11 mouse cellular contexts compared by ENCODE assay signal in the genomic region with DNA sequence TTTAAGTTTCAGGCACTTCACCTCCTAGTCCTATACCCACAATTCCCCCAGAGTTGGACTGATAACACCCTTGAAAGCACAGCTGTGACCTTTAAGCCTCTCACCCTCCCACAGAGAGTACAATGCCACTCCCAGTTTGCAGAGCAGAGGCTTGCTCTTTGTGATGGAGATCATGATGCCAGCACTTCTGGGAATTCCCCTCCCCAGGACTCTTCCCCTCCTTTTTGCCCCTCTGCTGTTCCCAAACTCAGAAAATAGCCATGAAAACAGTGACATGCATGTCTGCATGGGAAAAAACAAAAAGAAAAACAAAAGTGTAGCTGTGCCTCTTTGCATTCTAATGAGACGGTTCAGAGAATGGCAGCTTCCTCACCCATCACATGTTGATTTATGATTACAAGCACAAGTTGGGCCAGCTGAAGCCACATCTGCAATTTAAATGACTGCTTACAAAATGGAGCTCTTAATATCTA.
DNase-seq lines count a peak whose midpoint lies in the region; ATAC-seq lines count a peak whose summit lies in the region.
"Had no signal": no experiment of that assay in that cellular context is flagged by ENCODE, and none has a peak within 500 bp of the region (broad histone marks: within the 10 kb centered on the region; RNA-seq: fewer than 3 reads in every experiment).

No protein-coding gene starts in this region.

- H3K36me3 ChIP-seq in embryonic facial prominence, embryonic 11.5 days (replicated peaks; ENCODE audit: control insufficient read depth, insufficient read depth, low read depth, low read length), result no peaks in the 10 kb centered on the region
- H3K36me3 ChIP-seq in embryonic facial prominence, embryonic 10.5 days (replicated peaks), result no peaks in the 10 kb centered on the region
- H3K36me3 ChIP-seq in forebrain, embryonic 13.5 days (ENCODE audit: poor library complexity, severe bottlenecking), result no peaks in the 10 kb centered on the region
- no peaks in the 10 kb centered on the region for H3K36me3 ChIP-seq in midbrain, embryonic 14.5 days (ENCODE audit: control insufficient read depth, insufficient read depth, low read length)
- H3K36me3 ChIP-seq: embryonic facial prominence, embryonic 12.5 days; heart, embryonic 13.5 days; limb, embryonic 12.5 days had no signal

- no peak overlapping the region for H3K27ac ChIP-seq in embryonic facial prominence, embryonic 11.5 days (replicated peaks; ENCODE audit: low read depth, low read length)
- no peak overlapping the region for H3K27ac ChIP-seq in embryonic facial prominence, embryonic 10.5 days (replicated peaks)
- peak overlapping the region; percentile 70 for H3K27ac ChIP-seq in forebrain, embryonic 13.5 days
- no peak overlapping the region for H3K27ac ChIP-seq in midbrain, embryonic 14.5 days (replicated peaks; ENCODE audit: low read depth, low read length)
- H3K27ac ChIP-seq: embryonic facial prominence, embryonic 12.5 days; heart, embryonic 13.5 days; limb, embryonic 12.5 days had no signal

- no peaks in the 10 kb centered on the region for H3K9me3 ChIP-seq in embryonic facial prominence, embryonic 11.5 days (replicated peaks; ENCODE audit: control insufficient read depth, low read length)
- H3K9me3 ChIP-seq in embryonic facial prominence, embryonic 10.5 days, result no peaks in the 10 kb centered on the region
- H3K9me3 ChIP-seq in forebrain, embryonic 13.5 days (replicated peaks), result no peaks in the 10 kb centered on the region
- 0 out of 2 replicates have a peak, but pooled peaks cover 5% of the 10 kb centered on the region for H3K9me3 ChIP-seq in midbrain, embryonic 14.5 days (ENCODE audit: control insufficient read depth, low read length)
- H3K9me3 ChIP-seq: embryonic facial prominence, embryonic 12.5 days; heart, embryonic 13.5 days; limb, embryonic 12.5 days had no signal

- no peak overlapping the region for H3K4me3 ChIP-seq in embryonic facial prominence, embryonic 11.5 days (ENCODE audit: low read depth, low read length)
- H3K4me3 ChIP-seq in embryonic facial prominence, embryonic 10.5 days, result no peak overlapping the region
- no peak overlapping the region for H3K4me3 ChIP-seq in forebrain, embryonic 13.5 days
- H3K4me3 ChIP-seq in midbrain, embryonic 14.5 days (replicated peaks; ENCODE audit: low read depth, low read length), result no peak overlapping the region
- H3K4me3 ChIP-seq: embryonic facial prominence, embryonic 12.5 days; heart, embryonic 13.5 days; limb, embryonic 12.5 days had no signal

- no peaks in the 10 kb centered on the region for H3K4me1 ChIP-seq in embryonic facial prominence, embryonic 11.5 days (ENCODE audit: control insufficient read depth, insufficient read depth, low read length)
- H3K4me1 ChIP-seq in embryonic facial prominence, embryonic 10.5 days, result peaks cover 6% of the 10 kb centered on the region; the same call in 1 of the 2 replicates
- peaks cover 15% of the 10 kb centered on the region for H3K4me1 ChIP-seq in forebrain, embryonic 13.5 days
- H3K4me1 ChIP-seq in midbrain, embryonic 14.5 days (ENCODE audit: control insufficient read depth, insufficient read depth, low read length), result peaks cover 2% of the 10 kb centered on the region; the same call in 1 of the 2 replicates
- H3K4me1 ChIP-seq: embryonic facial prominence, embryonic 12.5 days had no signal

- WGBS in embryonic facial prominence, embryonic 11.5 days, result 45% methylated on average over 1 of the region's 1 CpGs
- WGBS in embryonic facial prominence, embryonic 10.5 days, result 49% methylated on average over 1 of the region's 1 CpGs
- 25% methylated on average over 1 of the region's 1 CpGs for WGBS in forebrain, embryonic 13.5 days
- WGBS in midbrain, embryonic 14.5 days, result 0% methylated on average over 1 of the region's 1 CpGs

- H3K9ac ChIP-seq in embryonic facial prominence, embryonic 11.5 days (replicated peaks; ENCODE audit: low read length), result no peak overlapping the region
- H3K9ac ChIP-seq in forebrain, embryonic 13.5 days, result no peak overlapping the region
- H3K9ac ChIP-seq in midbrain, embryonic 14.5 days (replicated peaks; ENCODE audit: low read length), result no peak overlapping the region
- H3K9ac ChIP-seq: embryonic facial prominence, embryonic 12.5 days; heart, embryonic 13.5 days; limb, embryonic 12.5 days had no signal

- H3K27me3 ChIP-seq in embryonic facial prominence, embryonic 11.5 days (ENCODE audit: control insufficient read depth, insufficient read depth, low read length), result no peaks in the 10 kb centered on the region
- H3K27me3 ChIP-seq in embryonic facial prominence, embryonic 10.5 days (replicated peaks; ENCODE audit: low read depth, poor library complexity, severe bottlenecking), result no peaks in the 10 kb centered on the region
- no peaks in the 10 kb centered on the region for H3K27me3 ChIP-seq in forebrain, embryonic 13.5 days
- H3K27me3 ChIP-seq in midbrain, embryonic 14.5 days (ENCODE audit: control insufficient read depth, insufficient read depth, low read length), result no peaks in the 10 kb centered on the region
- H3K27me3 ChIP-seq: embryonic facial prominence, embryonic 12.5 days; heart, embryonic 13.5 days; limb, embryonic 12.5 days had no signal

- ATAC-seq in embryonic facial prominence, embryonic 11.5 days (replicated peaks; ENCODE audit: insufficient number of reproducible peaks, low FRiP score, low TSS enrichment, low read depth), result peak; percentile 67; the same call in 1 of the 2 replicates
- peak; percentile 94 for ATAC-seq in forebrain, embryonic 13.5 days
- peak; percentile 74; the same call in 1 of the 2 replicates for ATAC-seq in midbrain, embryonic 14.5 days (ENCODE audit: low FRiP score, low TSS enrichment)

- DNase-seq in embryonic facial prominence, embryonic 11.5 days (ENCODE audit: low spot score), result no peak
- no peak for DNase-seq in embryonic facial prominence, embryonic 10.5 days (ENCODE audit: low spot score)
- peak; percentile 97 for DNase-seq in R1 (ENCODE audit: low read depth, low spot score)
- DNase-seq in midbrain, embryonic 14.5 days, result peak; percentile 51
- no peak for DNase-seq in gastrocnemius, postnatal 4 days (ENCODE audit: low spot score in 2 of 2)
- DNase-seq in ovary, postnatal 36 days (ENCODE audit: low spot score), result no peak
- DNase-seq in cerebellum, adult 11-12 months, result no peak

- no peak overlapping the region for H3K4me2 ChIP-seq in embryonic facial prominence, embryonic 11.5 days (ENCODE audit: low read depth, low read length)
- H3K4me2 ChIP-seq in forebrain, embryonic 13.5 days, result no peak overlapping the region
- H3K4me2 ChIP-seq in midbrain, embryonic 14.5 days (ENCODE audit: low read length), result no peak overlapping the region
- H3K4me2 ChIP-seq: embryonic facial prominence, embryonic 12.5 days; heart, embryonic 13.5 days; limb, embryonic 12.5 days had no signal

Comparison
In these comparisons a context has a peak if more than half of its experiments do, and no peak if none do; other contexts are left out.
1. DNase-seq: peak in R1 (single experiment) and midbrain, embryonic 14.5 days (single experiment); none in embryonic facial prominence, embryonic 11.5 days (single experiment), embryonic facial prominence, embryonic 10.5 days (single experiment), gastrocnemius, postnatal 4 days (0 of 2), ovary, postnatal 36 days (single experiment) and cerebellum, adult 11-12 months (single experiment).
2. Peak in every context shown above with its lines, with median percentiles within 50 percentile points of each other: ATAC-seq.